Mouse (Mus musculus): Measurements from ENCODE around the gene Gad1. TPM values are rescaled to one million over a fixed set of nuclear protein-coding genes. Genes with fewer than 3 reads are reported as not detected.

Gene Gad1
- polyA plus RNA-seq, 1 experiment from 2014 or later, result 0.57 TPM

DNA sequence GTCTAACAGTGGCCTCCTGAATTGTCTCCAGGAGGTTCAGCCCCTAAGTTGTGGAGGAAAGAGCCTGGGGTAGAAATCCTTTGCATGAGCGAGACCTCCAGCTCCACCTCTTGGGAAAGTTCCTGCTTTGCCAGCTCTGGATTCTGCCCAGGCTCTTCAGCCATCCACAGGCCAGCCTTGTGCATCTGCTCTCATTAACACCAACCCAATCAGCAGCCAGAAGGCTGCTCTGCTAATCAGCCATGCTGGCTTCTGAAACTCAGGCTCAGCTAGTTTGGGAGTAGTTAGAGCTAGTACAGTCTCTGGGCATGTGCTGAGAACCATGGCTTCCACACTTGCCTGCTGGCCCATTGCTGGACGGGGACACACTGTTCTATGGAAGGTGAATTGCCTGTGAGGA is 43.0 kb downstream of the Gad1 start:
- 77% methylated on average over 2 of the region's 2 CpGs for WGBS (ENCODE audit: insufficient replicate concordance)
- no peaks in the 10 kb centered on the region for H3K36me3 ChIP-seq (ENCODE audit: control insufficient read depth, insufficient read depth, low read length)
- no peak overlapping the region for H3K9ac ChIP-seq (ENCODE audit: low read depth, low read length)
- no peak overlapping the region for H3K4me3 ChIP-seq (ENCODE audit: low read depth, low read length)
- no peak overlapping the region for H3K4me2 ChIP-seq
- no peak for ATAC-seq (replicated peaks; ENCODE audit: insufficient number of reproducible peaks, low FRiP score, low TSS enrichment)
- H3K9me3 ChIP-seq (replicated peaks; ENCODE audit: control insufficient read depth, low read length), result no peaks in the 10 kb centered on the region
- no peaks in the 10 kb centered on the region for H3K27me3 ChIP-seq (ENCODE audit: control insufficient read depth, insufficient read depth, low read length)
- H3K27ac ChIP-seq (ENCODE audit: low read depth, low read length), result no peak overlapping the region
- no peaks in the 10 kb centered on the region for H3K4me1 ChIP-seq (ENCODE audit: control insufficient read depth, insufficient read depth, low read length)

- Histone ChIP-seq H3K4me1 (ENCODE audit: control insufficient read depth, insufficient read depth, low read length) (no peaks in the 10 kb centered on the region), H3K27me3 (ENCODE audit: control insufficient read depth, insufficient read depth, low read length) (no peaks in the 10 kb centered on the region), H3K9ac (ENCODE audit: low read depth, low read length) (no peak overlapping the region), H3K36me3 (ENCODE audit: control insufficient read depth, insufficient read depth, low read length) (no peaks in the 10 kb centered on the region), H3K4me2 (no peak overlapping the region), H3K27ac (ENCODE audit: low read depth, low read length) (no peak overlapping the region), H3K9me3 (replicated peaks; ENCODE audit: control insufficient read depth, low read length) (no peaks in the 10 kb centered on the region), H3K4me3 (ENCODE audit: low read depth, low read length) (no peak overlapping the region)
- WGBS (ENCODE audit: insufficient replicate concordance), result 73% methylated on average over 3 of the region's 3 CpGs
- no peak for ATAC-seq (replicated peaks; ENCODE audit: insufficient number of reproducible peaks, low FRiP score, low TSS enrichment)
Observed at GRCm38 (mm10) chr2:70609769-70610168, 56.9 kb downstream of the Gad1 start.

- H3K4me2 ChIP-seq, result no peak overlapping the region
- H3K4me3 ChIP-seq (ENCODE audit: low read depth, low read length), result no peak overlapping the region
- no peaks in the 10 kb centered on the region for H3K27me3 ChIP-seq (ENCODE audit: control insufficient read depth, insufficient read depth, low read length)
- H3K9ac ChIP-seq (ENCODE audit: low read depth, low read length), result no peak overlapping the region
- no peak overlapping the region for H3K27ac ChIP-seq (ENCODE audit: low read depth, low read length)
- no peaks in the 10 kb centered on the region for H3K36me3 ChIP-seq (ENCODE audit: control insufficient read depth, insufficient read depth, low read length)
- 81% methylated on average over 7 of the region's 7 CpGs for WGBS (ENCODE audit: insufficient replicate concordance)
- ATAC-seq (replicated peaks; ENCODE audit: insufficient number of reproducible peaks, low FRiP score, low TSS enrichment), result no peak
- no peaks in the 10 kb centered on the region for H3K9me3 ChIP-seq (replicated peaks; ENCODE audit: control insufficient read depth, low read length)
- no peaks in the 10 kb centered on the region for H3K4me1 ChIP-seq (ENCODE audit: control insufficient read depth, insufficient read depth, low read length)
Observed at GRCm38 (mm10) chr2:70614745-70615351, 62.0 kb downstream of the Gad1 start.

DNA sequence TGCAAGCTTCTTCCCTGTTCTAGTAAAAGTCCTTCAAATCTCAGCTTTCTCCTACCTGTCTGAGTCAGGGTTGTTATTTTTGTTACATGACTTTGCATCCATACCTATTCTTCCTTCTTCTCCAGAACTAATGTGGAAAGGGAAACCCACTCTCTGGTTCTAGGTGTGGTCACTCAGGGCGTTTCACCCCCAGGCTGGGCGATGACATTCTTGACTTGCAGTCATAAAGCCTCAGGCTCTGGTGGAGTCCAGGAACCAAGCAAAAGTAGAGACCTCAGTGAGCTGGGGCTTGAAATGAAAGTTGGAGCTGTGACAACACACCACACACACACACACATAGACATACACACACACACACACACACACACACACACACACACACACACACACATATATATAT is 63.2 kb downstream of the Gad1 start:
- 83% methylated on average over 2 of the region's 2 CpGs for WGBS (ENCODE audit: insufficient replicate concordance)
- H3K9me3 ChIP-seq (replicated peaks; ENCODE audit: control insufficient read depth, low read length), result no peaks in the 10 kb centered on the region
- H3K4me2 ChIP-seq, result no peak overlapping the region
- no peak for ATAC-seq (replicated peaks; ENCODE audit: insufficient number of reproducible peaks, low FRiP score, low TSS enrichment)
- no peaks in the 10 kb centered on the region for H3K27me3 ChIP-seq (ENCODE audit: control insufficient read depth, insufficient read depth, low read length)
- no peak overlapping the region for H3K27ac ChIP-seq (ENCODE audit: low read depth, low read length)
- H3K4me3 ChIP-seq (ENCODE audit: low read depth, low read length), result no peak overlapping the region
- H3K36me3 ChIP-seq (ENCODE audit: control insufficient read depth, insufficient read depth, low read length), result no peaks in the 10 kb centered on the region
- H3K4me1 ChIP-seq (ENCODE audit: control insufficient read depth, insufficient read depth, low read length), result no peaks in the 10 kb centered on the region
- H3K9ac ChIP-seq (ENCODE audit: low read depth, low read length), result no peak overlapping the region

GRCm38 (mm10) chr2:70616617-70617016 is 63.7 kb downstream of the Gad1 start:
- no peak overlapping the region for H3K27ac ChIP-seq (ENCODE audit: low read depth, low read length)
- no peaks in the 10 kb centered on the region for H3K27me3 ChIP-seq (ENCODE audit: control insufficient read depth, insufficient read depth, low read length)
- H3K4me1 ChIP-seq (ENCODE audit: control insufficient read depth, insufficient read depth, low read length), result no peaks in the 10 kb centered on the region
- no peaks in the 10 kb centered on the region for H3K9me3 ChIP-seq (replicated peaks; ENCODE audit: control insufficient read depth, low read length)
- WGBS (ENCODE audit: insufficient replicate concordance), result 64% methylated on average over 3 of the region's 3 CpGs
- H3K9ac ChIP-seq (ENCODE audit: low read depth, low read length), result no peak overlapping the region
- no peak for ATAC-seq (replicated peaks; ENCODE audit: insufficient number of reproducible peaks, low FRiP score, low TSS enrichment)
- no peak overlapping the region for H3K4me2 ChIP-seq
- H3K36me3 ChIP-seq (ENCODE audit: control insufficient read depth, insufficient read depth, low read length), result no peaks in the 10 kb centered on the region
- H3K4me3 ChIP-seq (ENCODE audit: low read depth, low read length), result no peak overlapping the region

DNA sequence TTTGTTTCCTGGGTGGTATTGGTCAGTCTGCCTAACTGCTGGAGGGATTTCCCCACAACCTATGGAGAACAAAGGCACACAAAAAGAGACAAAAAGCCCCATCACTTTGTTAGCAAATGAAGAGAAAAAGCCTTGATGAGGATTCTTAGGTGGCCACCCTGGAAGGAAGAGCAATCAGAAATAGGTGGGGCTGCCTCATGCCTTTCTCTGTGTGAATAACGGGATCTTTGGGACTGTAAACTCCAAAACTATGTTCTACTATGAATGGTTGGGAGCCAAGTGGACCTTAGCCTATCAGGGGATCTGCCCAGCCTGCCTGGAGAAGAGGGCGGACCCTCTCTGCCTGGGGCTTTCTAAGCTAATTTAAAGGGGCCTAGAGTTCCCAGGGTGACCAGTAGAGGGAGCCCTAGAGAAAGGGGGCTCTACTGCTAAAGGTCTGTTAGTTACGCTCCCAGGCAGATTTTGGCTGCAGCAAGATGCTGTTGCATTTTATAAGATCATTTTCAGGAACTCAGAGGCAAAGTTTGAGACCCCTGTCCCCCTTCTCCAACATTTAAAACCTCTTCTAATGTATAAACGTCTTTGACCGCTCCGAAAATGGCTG is 66.5 kb downstream of the Gad1 start:
- Histone ChIP-seq H3K36me3 (ENCODE audit: control insufficient read depth, insufficient read depth, low read length) (no peaks in the 10 kb centered on the region), H3K27me3 (ENCODE audit: control insufficient read depth, insufficient read depth, low read length) (no peaks in the 10 kb centered on the region), H3K4me2 (no peak overlapping the region), H3K9me3 (replicated peaks; ENCODE audit: control insufficient read depth, low read length) (no peaks in the 10 kb centered on the region), H3K27ac (ENCODE audit: low read depth, low read length) (no peak overlapping the region), H3K9ac (ENCODE audit: low read depth, low read length) (no peak overlapping the region), H3K4me3 (ENCODE audit: low read depth, low read length) (no peak overlapping the region), H3K4me1 (ENCODE audit: control insufficient read depth, insufficient read depth, low read length) (no peaks in the 10 kb centered on the region)
- 87% methylated on average over 6 of the region's 6 CpGs for WGBS (ENCODE audit: insufficient replicate concordance)
- ATAC-seq (replicated peaks; ENCODE audit: insufficient number of reproducible peaks, low FRiP score, low TSS enrichment), result no peak

GRCm38 (mm10) chr2:70620225-70620624 is 67.4 kb downstream of the Gad1 start:
- Histone ChIP-seq H3K4me2 (no peak overlapping the region), H3K4me3 (ENCODE audit: low read depth, low read length) (no peak overlapping the region), H3K27ac (ENCODE audit: low read depth, low read length) (no peak overlapping the region), H3K27me3 (ENCODE audit: control insufficient read depth, insufficient read depth, low read length) (no peaks in the 10 kb centered on the region), H3K4me1 (ENCODE audit: control insufficient read depth, insufficient read depth, low read length) (no peaks in the 10 kb centered on the region), H3K9me3 (replicated peaks; ENCODE audit: control insufficient read depth, low read length) (no peaks in the 10 kb centered on the region), H3K36me3 (ENCODE audit: control insufficient read depth, insufficient read depth, low read length) (no peaks in the 10 kb centered on the region), H3K9ac (ENCODE audit: low read depth, low read length) (no peak overlapping the region)
- ATAC-seq (replicated peaks; ENCODE audit: insufficient number of reproducible peaks, low FRiP score, low TSS enrichment), result no peak
- 23% methylated on average over 6 of the region's 6 CpGs for WGBS (ENCODE audit: insufficient replicate concordance)

- no peak for ATAC-seq (replicated peaks; ENCODE audit: insufficient number of reproducible peaks, low FRiP score, low TSS enrichment)
- no peaks in the 10 kb centered on the region for H3K9me3 ChIP-seq (replicated peaks; ENCODE audit: control insufficient read depth, low read length)
- WGBS (ENCODE audit: insufficient replicate concordance), result 70% methylated on average over 4 of the region's 4 CpGs
- H3K36me3 ChIP-seq (ENCODE audit: control insufficient read depth, insufficient read depth, low read length), result no peaks in the 10 kb centered on the region
- H3K9ac ChIP-seq (ENCODE audit: low read depth, low read length), result no peak overlapping the region
- no peaks in the 10 kb centered on the region for H3K4me1 ChIP-seq (ENCODE audit: control insufficient read depth, insufficient read depth, low read length)
- H3K4me2 ChIP-seq, result no peak overlapping the region
- H3K27ac ChIP-seq (ENCODE audit: low read depth, low read length), result no peak overlapping the region
- H3K27me3 ChIP-seq (ENCODE audit: control insufficient read depth, insufficient read depth, low read length), result no peaks in the 10 kb centered on the region
- no peak overlapping the region for H3K4me3 ChIP-seq (ENCODE audit: low read depth, low read length)
Observed at GRCm38 (mm10) chr2:70622244-70622643, 69.4 kb downstream of the Gad1 start.

DNA sequence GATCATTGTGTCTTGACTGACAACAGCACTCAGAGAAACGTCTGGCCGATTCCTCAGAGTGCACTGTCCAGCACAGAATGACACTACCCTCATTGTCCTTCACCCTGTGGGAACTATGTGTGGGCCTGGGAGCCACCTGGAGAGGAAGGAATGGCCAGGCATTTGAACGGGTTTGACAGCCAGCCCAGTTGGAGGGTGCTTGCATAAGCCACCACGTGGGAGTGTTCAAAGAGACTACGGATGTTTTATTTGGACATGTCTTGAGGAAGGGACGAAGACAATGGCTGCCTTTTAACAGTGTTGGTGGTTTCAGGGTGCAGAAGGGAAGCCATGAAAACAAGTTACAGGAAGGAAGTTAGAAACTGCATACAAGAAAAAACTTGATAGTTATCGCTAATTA is 72.9 kb downstream of the Gad1 start:
- Histone ChIP-seq H3K36me3 (ENCODE audit: control insufficient read depth, insufficient read depth, low read length) (no peaks in the 10 kb centered on the region), H3K27me3 (ENCODE audit: control insufficient read depth, insufficient read depth, low read length) (no peaks in the 10 kb centered on the region), H3K4me1 (ENCODE audit: control insufficient read depth, insufficient read depth, low read length) (0 out of 2 replicates have a peak, but pooled peaks cover 2% of the 10 kb centered on the region), H3K9ac (ENCODE audit: low read depth, low read length) (no peak overlapping the region), H3K9me3 (replicated peaks; ENCODE audit: control insufficient read depth, low read length) (no peaks in the 10 kb centered on the region), H3K4me3 (ENCODE audit: low read depth, low read length) (no peak overlapping the region), H3K27ac (ENCODE audit: low read depth, low read length) (no peak overlapping the region), H3K4me2 (no peak overlapping the region)
- ATAC-seq (replicated peaks; ENCODE audit: insufficient number of reproducible peaks, low FRiP score, low TSS enrichment), result no peak
- WGBS (ENCODE audit: insufficient replicate concordance), result 68% methylated on average over 7 of the region's 7 CpGs

Data from heart, embryonic 11.5 days (tissue).